9 mouse cellular contexts compared by ENCODE assay signal in the genomic region with DNA sequence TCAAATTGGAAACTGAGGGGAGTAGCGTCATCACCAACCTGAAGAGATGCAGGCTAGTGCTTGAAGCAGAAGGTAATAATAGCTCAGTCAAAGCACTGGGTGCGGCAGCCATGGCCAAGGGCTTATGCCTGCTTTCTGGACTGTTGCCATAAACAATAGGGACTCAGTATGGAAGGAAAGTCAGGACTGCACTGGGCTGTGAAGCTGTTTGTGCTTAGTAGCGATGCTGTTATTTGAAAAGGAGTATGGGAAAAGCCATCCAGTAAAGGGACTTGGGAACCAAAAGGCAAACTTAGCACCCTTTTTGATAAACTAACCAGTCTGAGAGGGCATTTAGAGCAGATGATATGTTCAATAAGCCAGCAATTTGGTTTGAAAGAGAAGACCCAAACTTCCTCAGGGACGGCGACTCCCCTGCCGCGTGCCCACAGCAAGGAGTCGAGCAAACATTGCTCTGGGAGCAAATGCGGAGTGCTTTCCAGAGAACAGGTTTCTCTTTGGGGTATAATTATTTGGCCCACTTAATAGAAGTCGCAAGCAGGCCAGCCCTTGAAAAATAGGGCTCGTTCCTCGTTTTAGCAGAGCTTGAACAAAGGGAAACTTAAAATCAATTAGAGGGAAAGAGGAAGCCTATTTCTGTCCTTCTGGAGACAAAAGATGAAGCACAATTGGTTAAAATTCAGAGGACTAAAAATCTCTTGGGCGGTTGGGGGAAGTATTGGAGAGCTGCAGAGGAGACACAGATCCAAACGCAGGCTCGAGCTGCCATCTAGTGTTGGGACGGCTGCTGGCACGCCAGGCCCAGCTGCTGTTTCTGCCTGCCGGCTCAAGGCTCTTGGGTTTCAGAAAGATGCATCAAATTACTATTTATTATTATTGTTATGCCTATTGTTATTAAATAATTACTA.
DNase-seq lines count a peak whose midpoint lies in the region; ATAC-seq and TF ChIP-seq lines count a peak whose summit lies in the region.
"Had no signal": no experiment of that assay in that cellular context is flagged by ENCODE, and none has a peak within 500 bp of the region (broad histone marks: within the 10 kb centered on the region; RNA-seq: fewer than 3 reads in every experiment).

No protein-coding gene starts in this region.

- no peak overlapping the region for H3K9ac ChIP-seq in CH12.LX (ENCODE audit: insufficient read depth, low read depth)
- peak overlapping the region; percentile 56 for H3K9ac ChIP-seq in heart, embryonic 13.5 days
- 0 out of 2 replicates have a peak overlapping the region, but pooled peaks have one; percentile 15 for H3K9ac ChIP-seq in kidney, postnatal 0 days (ENCODE audit: low read depth, low read length)
- H3K9ac ChIP-seq in liver, adult 2 months (ENCODE audit: low read depth, low read length): no peak overlapping the region
- peak overlapping the region; percentile 46 for H3K9ac ChIP-seq in neural tube, embryonic 13.5 days
- H3K9ac ChIP-seq: liver, embryonic 15.5 days had no signal

- no peaks in the 10 kb centered on the region for H3K9me3 ChIP-seq in CH12.LX (replicated peaks; ENCODE audit: low read length)
- H3K9me3 ChIP-seq in heart, embryonic 13.5 days: no peaks in the 10 kb centered on the region
- no peaks in the 10 kb centered on the region for H3K9me3 ChIP-seq in kidney, postnatal 0 days (replicated peaks; ENCODE audit: low read length)
- no peaks in the 10 kb centered on the region for H3K9me3 ChIP-seq in neural tube, embryonic 13.5 days
- H3K9me3 ChIP-seq: liver, embryonic 15.5 days had no signal

- no peak for TF ChIP-seq EP300 in CH12.LX (IDR thresholded peaks at IDR 0.05; ENCODE audit: low read length)

- peak; percentile 67 to 90 for TF ChIP-seq CTCF in CH12.LX (conservative IDR thresholded peaks at IDR 0.05 in 1 of 2, IDR thresholded peaks at IDR 0.05 in 1 of 2; ENCODE audit: low read depth in 2 of 2, low read length in 2 of 2)
- peak; percentile 87 for TF ChIP-seq CTCF in kidney, postnatal 0 days (IDR thresholded peaks at IDR 0.05; ENCODE audit: low read depth)
- TF ChIP-seq CTCF in liver, adult 2 months (IDR thresholded peaks at IDR 0.05; ENCODE audit: low read depth, low read length): peak; percentile 92

- 21% methylated on average over 18 of the region's 18 CpGs for WGBS in heart, embryonic 13.5 days
- 17% methylated on average over 18 of the region's 18 CpGs for WGBS in kidney, postnatal 0 days
- 31% methylated on average over 18 of the region's 18 CpGs for WGBS in liver, adult 2 months
- WGBS in neural tube, embryonic 13.5 days: 18% methylated on average over 18 of the region's 18 CpGs

- no peak overlapping the region for H3K4me3 ChIP-seq in CH12.LX (replicated peaks in 1 of 3; ENCODE audit: low read depth in 2 of 3, low read length in 2 of 3, poor library complexity in 1 of 3)
- peak overlapping the region; percentile 30 for H3K4me3 ChIP-seq in heart, embryonic 13.5 days
- H3K4me3 ChIP-seq in kidney, postnatal 0 days (replicated peaks; ENCODE audit: low read depth, low read length): no peak overlapping the region
- H3K4me3 ChIP-seq in liver, adult 2 months (ENCODE audit: insufficient read depth, low read depth, low read length): no peak overlapping the region
- peak overlapping the region; percentile 9; the same call in 1 of the 2 replicates for H3K4me3 ChIP-seq in neural tube, embryonic 13.5 days
- H3K4me3 ChIP-seq: liver, embryonic 15.5 days had no signal

- TF ChIP-seq POLR2A in CH12.LX (IDR thresholded peaks at IDR 0.05; ENCODE audit: low read depth, low read length): no peak
- no peak for TF ChIP-seq POLR2A in liver, adult 2 months (IDR thresholded peaks at IDR 0.05; ENCODE audit: extremely low read depth, insufficient read depth, low read length)

- no peaks in the 10 kb centered on the region for H3K27me3 ChIP-seq in CH12.LX (replicated peaks)
- no peaks in the 10 kb centered on the region; the same call in 1 of the 2 replicates for H3K27me3 ChIP-seq in heart, embryonic 13.5 days (replicated peaks)
- H3K27me3 ChIP-seq in kidney, postnatal 0 days (ENCODE audit: insufficient read depth, low read length): no peaks in the 10 kb centered on the region
- no peaks in the 10 kb centered on the region for H3K27me3 ChIP-seq in liver, adult 2 months (ENCODE audit: control insufficient read depth, insufficient read depth, low read length)
- H3K27me3 ChIP-seq in neural tube, embryonic 13.5 days: no peaks in the 10 kb centered on the region
- H3K27me3 ChIP-seq: liver, embryonic 15.5 days had no signal

- dilution Hi-C loops in CH12.LX (cut with MboI; ENCODE audit: extremely low pct_ligation_motif_present, extremely low pct_unique_long_range_greater_than_20kb, low sequenced_read_pairs): no loop called here

- H3K4me2 ChIP-seq in CH12.LX (ENCODE audit: insufficient read depth, low read depth, poor library complexity, severe bottlenecking): no peak overlapping the region
- peak overlapping the region; percentile 62 for H3K4me2 ChIP-seq in heart, embryonic 13.5 days
- peak overlapping the region; percentile 41 for H3K4me2 ChIP-seq in kidney, postnatal 0 days (ENCODE audit: low read length)
- H3K4me2 ChIP-seq in neural tube, embryonic 13.5 days: peak overlapping the region; percentile 49
- H3K4me2 ChIP-seq: liver, embryonic 15.5 days had no signal

- H3K4me1 ChIP-seq in CH12.LX (ENCODE audit: control insufficient read depth in 1 of 2, insufficient read depth in 2 of 2): peaks cover 0 to 4% of the 10 kb centered on the region in 2 experiments; a peak in 2 of 4 replicates
- H3K4me1 ChIP-seq in heart, embryonic 13.5 days: peaks cover 19% of the 10 kb centered on the region
- H3K4me1 ChIP-seq in kidney, postnatal 0 days (replicated peaks; ENCODE audit: insufficient read depth, low read length): 0 out of 2 replicates have a peak, but pooled peaks cover 7% of the 10 kb centered on the region
- peaks cover 5% of the 10 kb centered on the region; the same call in 1 of the 2 replicates for H3K4me1 ChIP-seq in liver, adult 2 months (ENCODE audit: control insufficient read depth, insufficient read depth, low read length)
- peaks cover 23% of the 10 kb centered on the region for H3K4me1 ChIP-seq in neural tube, embryonic 13.5 days (replicated peaks)

- no peak overlapping the region for H3K27ac ChIP-seq in CH12.LX (ENCODE audit: insufficient read depth, low read depth)
- H3K27ac ChIP-seq in heart, embryonic 13.5 days (replicated peaks): no peak overlapping the region
- H3K27ac ChIP-seq in kidney, postnatal 0 days: no peak overlapping the region
- no peak overlapping the region for H3K27ac ChIP-seq in liver, adult 2 months (replicated peaks; ENCODE audit: insufficient read depth, low read depth, low read length)
- peak overlapping the region; percentile 67 for H3K27ac ChIP-seq in neural tube, embryonic 13.5 days (replicated peaks)
- H3K27ac ChIP-seq: liver, embryonic 15.5 days had no signal

- no peaks in the 10 kb centered on the region for H3K79me2 ChIP-seq in CH12.LX (replicated peaks; ENCODE audit: control insufficient read depth, extremely low read depth, insufficient read depth, poor library complexity, severe bottlenecking)
- no peaks in the 10 kb centered on the region for H3K79me2 ChIP-seq in liver, adult 2 months (ENCODE audit: control insufficient read depth, insufficient read depth, low read length)

- no peaks in the 10 kb centered on the region for H3K36me3 ChIP-seq in CH12.LX (replicated peaks in 1 of 2; ENCODE audit: control insufficient read depth in 1 of 2, insufficient read depth in 1 of 2, low read length in 1 of 2)
- no peaks in the 10 kb centered on the region for H3K36me3 ChIP-seq in heart, embryonic 13.5 days
- H3K36me3 ChIP-seq in kidney, postnatal 0 days (ENCODE audit: insufficient read depth, low read length): no peaks in the 10 kb centered on the region
- no peaks in the 10 kb centered on the region for H3K36me3 ChIP-seq in liver, adult 2 months (ENCODE audit: control insufficient read depth, insufficient read depth, low read length)
- no peaks in the 10 kb centered on the region for H3K36me3 ChIP-seq in neural tube, embryonic 13.5 days
- H3K36me3 ChIP-seq: liver, embryonic 15.5 days had no signal

- in situ Hi-C loops in CH12.LX (cut with MboI; ENCODE audit: low pct_ligation_motif_present, low pct_unique_long_range_greater_than_20kb, low sequenced_read_pairs): loop anchor here (25.0 kb wide), 2 partner anchors 302 to 473 kb away; no protein-coding TSS in a partner anchor

- peak; percentile 77 for DNase-seq in CH12.LX (ENCODE audit: extremely low read depth)
- DNase-seq in brain, adult 2 months (ENCODE audit: low read depth, low spot score): peak; percentile 96
- DNase-seq in kidney, postnatal 0 days (ENCODE audit: low spot score): peak; percentile 91
- DNase-seq in liver, adult 2 months (ENCODE audit: extremely low read depth, low read depth, low spot score): no peak
- DNase-seq in thymus, postnatal 25 days: peak; percentile 34

- ATAC-seq in erythroblast, adult 5-6 weeks (replicated peaks; ENCODE audit: low FRiP score, poor library complexity, severe bottlenecking): peak; percentile 67; the same call in 1 of the 2 replicates
- no peak for ATAC-seq in heart, embryonic 13.5 days (ENCODE audit: extremely low read depth, insufficient number of reproducible peaks, low FRiP score, low TSS enrichment)
- ATAC-seq in kidney, postnatal 0 days (replicated peaks; ENCODE audit: low FRiP score, low read depth): peak; percentile 62; the same call in 1 of the 2 replicates
- peak; percentile 94 for ATAC-seq in neural tube, embryonic 13.5 days (ENCODE audit: low read depth)

- TF ChIP-seq RAD21 in CH12.LX (IDR thresholded peaks at IDR 0.05; ENCODE audit: low read depth, low read length): peak; percentile 94

TF ChIP-seq in CH12.LX, 34 proteins besides CTCF, POLR2A, EP300 and RAD21 (continues in another document):
- TF ChIP-seq JUND (conservative IDR thresholded peaks at IDR 0.05; ENCODE audit: low read depth, low read length) (no peak), MAFK (IDR thresholded peaks at IDR 0.05; ENCODE audit: insufficient replicate concordance, low read length) (no peak), TCF12 (IDR thresholded peaks at IDR 0.05; ENCODE audit: low read depth, low read length) (no peak), CHD1 (IDR thresholded peaks at IDR 0.05; ENCODE audit: low read depth, low read length) (no peak), TBP (conservative IDR thresholded peaks at IDR 0.05; ENCODE audit: low read depth, low read length) (no peak), ZC3H11A (IDR thresholded peaks at IDR 0.05; ENCODE audit: low read depth, low read length) (peak; percentile 28; the same call in 1 of the 2 replicates), ZMIZ1 (IDR thresholded peaks at IDR 0.05; ENCODE audit: low read depth, low read length) (no peak), MAZ (IDR thresholded peaks at IDR 0.05; ENCODE audit: low read depth, low read length) (no peak), UBTF (IDR thresholded peaks at IDR 0.05; ENCODE audit: low read depth, low read length) (no peak), ZKSCAN1 (IDR thresholded peaks at IDR 0.05; ENCODE audit: borderline replicate concordance, low read depth, low read length) (no peak), SIN3A (IDR thresholded peaks at IDR 0.05; ENCODE audit: low read length) (no peak), MXI1 (IDR thresholded peaks at IDR 0.05; ENCODE audit: low read depth, low read length) (no peak), SMC3 (IDR thresholded peaks at IDR 0.05; ENCODE audit: low read depth, low read length) (peak; percentile 82), USF2 (conservative IDR thresholded peaks at IDR 0.05; ENCODE audit: low read depth, low read length) (no peak)

Comparison
In these comparisons a context has a peak if more than half of its experiments do, and no peak if none do; other contexts are left out.
1. H3K4me3 ChIP-seq: peak in heart, embryonic 13.5 days (single experiment) and neural tube, embryonic 13.5 days (single experiment); none in CH12.LX (0 of 3), kidney, postnatal 0 days (single experiment) and liver, adult 2 months (single experiment).
2. H3K9ac ChIP-seq: peak in heart, embryonic 13.5 days (single experiment), kidney, postnatal 0 days (single experiment) and neural tube, embryonic 13.5 days (single experiment); none in CH12.LX (single experiment) and liver, adult 2 months (single experiment).
3. Peak in every context shown above with its lines, with median percentiles within 50 percentile points of each other: CTCF ChIP-seq.